Mouse (Mus musculus) adrenal gland, adult (tissue): Measurements from ENCODE around the gene Snrpf.
A peak's percentile ranks its signal among the peaks of the same experiment; 100 is the strongest.

Source experiments
- DNase-seq, 2 experiments: peaks; one replicate each; pipeline ENCODE4 v3.0.0; 2022 to 2023; ENCODE audit warnings: low spot score in 1 of 2; ENCODE audit not compliant: inconsistent age in 2 of 2

Snrpf gene

DNA sequence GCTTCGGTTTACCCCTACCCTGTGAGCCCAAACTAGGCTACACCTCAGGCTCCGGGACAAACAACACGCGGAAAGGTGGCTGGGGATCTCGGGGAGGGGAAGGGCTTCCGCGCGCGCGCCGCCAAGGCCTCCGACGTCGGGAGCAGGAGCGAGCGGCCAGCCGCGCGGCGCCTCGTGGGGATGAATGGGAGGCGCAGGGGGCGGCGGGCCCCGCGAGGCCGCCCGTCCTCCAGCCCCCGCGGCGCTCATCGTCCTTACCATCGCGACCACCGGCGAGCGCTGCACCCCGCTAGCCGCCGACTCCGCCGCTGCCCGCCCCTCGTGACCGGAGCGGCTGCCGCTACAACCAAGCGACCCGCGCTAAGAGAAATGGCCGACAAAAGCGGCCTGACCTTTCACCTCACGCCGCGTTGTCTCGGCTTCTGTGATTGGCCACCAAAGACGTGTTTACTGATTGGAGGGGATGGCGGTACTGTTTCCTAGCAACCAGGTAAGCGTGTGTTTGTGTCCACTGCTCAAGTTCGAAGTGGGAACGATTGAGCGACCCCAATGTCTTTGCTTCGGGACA lies at the start of gene Snrpf:
Gene Snrpf (minus strand): TSS at position 426 of the 568 bp plus-strand sequence.
- peak; percentile 91 to 98 for DNase-seq

DNA sequence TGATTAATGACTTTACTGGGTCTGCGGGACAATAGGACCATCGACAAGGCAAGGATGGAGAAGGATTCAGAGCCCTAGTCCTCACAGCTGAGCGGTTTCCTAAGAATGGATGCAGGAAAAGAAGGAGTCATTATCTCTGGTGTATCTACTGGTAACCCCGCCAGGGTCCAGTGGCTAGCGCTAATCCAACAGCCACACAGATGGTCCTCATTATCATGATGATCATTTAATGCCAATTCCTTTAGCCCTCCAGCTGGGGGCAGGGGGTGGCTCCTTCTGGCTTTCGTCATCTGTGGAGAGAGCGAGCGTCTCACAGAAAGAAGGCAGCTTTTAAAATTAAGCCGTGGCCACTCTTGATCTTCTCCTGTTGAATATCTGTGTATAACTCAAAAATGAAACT lies 46.4 kb upstream of the Snrpf start:
- DNase-seq, result no peak

DNA sequence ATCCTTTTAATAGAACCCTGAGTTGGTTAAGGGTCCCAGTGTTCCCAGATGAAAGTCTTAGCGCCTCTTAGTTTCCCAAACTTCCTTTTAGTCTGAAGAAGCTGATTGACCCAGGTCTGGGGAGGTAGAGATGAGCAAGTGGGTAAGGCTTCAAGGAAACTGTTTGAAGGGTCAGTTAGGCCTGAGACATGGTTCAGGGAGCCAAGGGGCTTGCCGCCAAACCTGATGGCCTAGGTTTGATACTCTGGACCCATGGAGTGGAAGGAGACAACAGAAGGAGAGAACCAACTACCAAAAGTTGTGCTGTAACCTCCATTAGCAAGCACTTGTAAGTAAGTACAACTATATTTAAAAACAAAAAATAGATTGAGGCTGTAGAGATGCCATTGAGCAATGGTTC lies 44.5 kb upstream of the Snrpf start:
- no peak for DNase-seq

DNA sequence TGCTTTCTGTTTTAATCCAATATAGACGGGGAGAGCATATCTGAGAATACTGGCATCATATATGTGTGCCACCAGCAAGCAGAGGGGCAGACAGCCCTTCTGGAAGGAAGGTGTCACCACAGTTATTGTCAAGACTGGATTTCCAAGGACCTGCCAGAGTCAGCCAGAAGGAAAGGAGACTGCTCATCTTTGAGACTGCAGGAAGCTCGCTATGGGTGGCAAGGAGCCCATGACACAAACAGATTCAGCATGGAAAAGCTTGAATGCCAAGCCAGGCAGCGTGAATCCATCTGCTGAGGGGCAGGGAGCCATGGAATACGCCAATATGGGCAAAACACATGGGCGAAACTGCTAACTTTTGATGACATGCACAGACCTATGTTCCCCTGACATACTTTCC lies 44.1 kb upstream of the Snrpf start:
- no peak for DNase-seq

DNA sequence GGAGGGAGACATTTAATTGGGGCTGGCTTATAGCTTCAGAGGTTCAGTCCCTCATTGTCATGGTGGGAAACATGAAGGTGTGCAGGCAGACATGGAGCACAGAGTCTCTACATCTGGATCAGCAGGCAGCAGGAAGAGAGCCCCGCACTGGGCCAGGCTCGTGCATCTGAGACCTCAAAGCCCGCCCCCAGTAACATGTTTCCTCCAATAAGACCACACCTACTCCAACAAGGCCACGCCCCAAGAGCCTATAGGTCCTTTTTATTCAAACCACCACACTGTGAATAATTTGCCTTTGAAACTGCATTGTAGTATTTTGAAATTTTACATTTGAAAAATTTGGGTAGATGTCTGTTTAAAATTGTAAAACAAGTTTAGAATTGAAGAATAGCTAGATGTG lies 42.6 kb upstream of the Snrpf start:
- no peak for DNase-seq

DNA sequence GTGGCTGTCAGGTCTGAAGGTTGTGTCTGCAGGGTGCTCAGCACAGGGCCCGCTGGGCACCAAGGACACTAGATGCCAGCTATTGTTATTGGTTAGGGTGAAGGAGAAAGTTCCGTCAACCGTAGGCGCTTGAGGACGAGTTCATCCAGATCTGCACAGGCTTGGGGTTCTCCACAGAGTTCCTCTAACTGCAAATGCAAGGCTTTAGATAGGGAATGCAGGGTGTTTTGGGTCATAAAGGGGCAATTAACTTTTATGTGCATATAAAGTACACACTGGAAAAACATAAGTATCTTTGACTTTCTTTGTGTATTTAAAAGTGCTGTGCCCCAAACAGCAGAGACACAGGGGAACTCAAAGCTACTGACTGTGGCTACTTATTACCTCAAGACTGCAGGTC lies 40.8 kb upstream of the Snrpf start:
- no peak for DNase-seq

DNA sequence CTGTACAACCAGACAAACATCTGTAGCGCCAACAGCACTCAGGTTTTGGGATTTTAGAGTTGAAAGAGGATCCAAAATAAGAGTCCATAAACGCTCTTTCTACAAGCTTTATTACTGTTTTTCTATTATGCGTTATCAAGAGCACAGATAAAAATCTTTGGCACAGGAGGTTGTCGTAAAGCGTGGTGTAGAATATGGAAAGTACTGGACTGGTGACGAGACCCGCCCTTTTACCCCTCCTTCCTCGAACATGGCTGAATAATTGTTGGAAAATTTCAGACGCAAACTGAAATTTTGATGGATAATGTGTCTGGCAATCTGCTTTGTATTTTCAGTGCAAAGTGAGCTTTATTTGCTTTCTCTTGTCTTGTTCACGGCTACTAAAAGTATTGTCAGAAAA lies 34.6 kb upstream of the Snrpf start:
- DNase-seq, result no peak

DNA sequence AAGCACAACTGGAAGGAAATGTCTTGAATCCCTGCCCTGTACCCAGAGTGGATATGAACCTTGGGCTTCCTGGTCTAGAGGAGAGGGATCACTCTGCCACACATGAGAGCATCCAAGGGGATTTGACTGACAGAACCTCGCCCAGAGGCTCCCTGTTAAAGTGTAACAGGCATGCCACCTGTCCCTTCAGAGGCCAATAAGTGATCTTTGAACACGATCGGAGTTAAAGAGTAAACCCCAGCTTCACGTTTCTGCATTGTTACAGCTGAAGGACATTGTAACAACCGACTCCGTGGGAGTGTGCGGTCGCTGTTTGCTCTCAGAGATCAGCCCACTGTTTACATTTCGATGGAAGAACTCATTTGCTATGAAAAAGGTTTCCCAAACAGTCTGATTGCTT lies 34.2 kb upstream of the Snrpf start:
- DNase-seq, result no peak

DNA sequence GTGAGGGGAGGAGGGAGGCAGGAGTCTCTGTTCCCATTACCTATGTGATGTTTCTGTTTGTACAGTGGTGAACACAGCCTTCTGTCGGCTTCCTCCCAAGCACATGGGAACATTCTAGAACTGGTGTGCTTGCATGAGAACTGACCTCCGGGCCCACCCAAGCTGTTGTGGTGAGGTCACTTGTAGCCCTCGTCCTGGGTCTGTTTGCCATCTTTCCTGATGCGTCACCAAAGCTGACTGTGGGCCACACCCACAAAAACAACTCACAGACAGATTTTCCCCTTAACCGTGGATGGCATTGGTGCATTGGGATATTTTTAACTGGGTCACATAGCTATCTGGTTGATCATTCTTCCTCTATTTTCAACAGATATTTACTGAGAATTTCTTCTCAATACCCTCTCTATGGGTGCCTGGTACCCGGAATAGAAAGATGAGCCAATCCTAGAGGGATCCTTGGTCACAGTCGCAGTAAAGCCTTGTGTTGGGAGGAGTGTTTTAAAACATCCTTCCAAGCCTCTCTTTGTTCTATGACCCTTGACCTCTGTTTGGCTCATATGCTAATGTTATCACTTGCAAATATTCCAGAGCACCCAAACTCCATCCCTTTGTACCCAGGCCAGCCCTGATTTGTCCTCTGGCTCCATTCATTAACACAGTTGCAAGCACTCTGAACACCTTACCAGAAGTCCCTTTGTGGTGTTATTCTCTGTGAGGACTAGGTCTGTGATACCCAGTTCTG lies 31.1 kb upstream of the Snrpf start:
- peak in 1 of 2 experiments; percentile 38 for DNase-seq

DNA sequence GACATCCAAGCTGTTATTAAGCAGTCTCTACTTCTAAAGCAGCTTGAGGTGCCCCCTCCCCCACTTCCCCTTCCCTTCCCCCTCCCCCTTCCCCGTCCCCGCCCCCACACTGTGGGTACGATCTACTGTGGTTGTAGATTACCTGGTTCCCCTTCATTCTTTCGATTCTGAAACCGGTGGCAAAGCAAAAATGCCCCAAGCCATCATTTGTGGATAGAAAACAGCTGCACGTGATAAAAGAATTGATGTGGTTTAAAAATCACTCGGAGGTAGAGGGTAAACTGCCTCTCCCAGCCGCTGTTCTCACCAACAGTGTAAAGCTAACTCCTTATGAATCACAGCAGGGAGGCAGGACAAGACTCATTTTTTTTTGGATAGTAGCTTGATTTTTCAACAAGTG lies 25.3 kb upstream of the Snrpf start:
- no peak for DNase-seq

DNA sequence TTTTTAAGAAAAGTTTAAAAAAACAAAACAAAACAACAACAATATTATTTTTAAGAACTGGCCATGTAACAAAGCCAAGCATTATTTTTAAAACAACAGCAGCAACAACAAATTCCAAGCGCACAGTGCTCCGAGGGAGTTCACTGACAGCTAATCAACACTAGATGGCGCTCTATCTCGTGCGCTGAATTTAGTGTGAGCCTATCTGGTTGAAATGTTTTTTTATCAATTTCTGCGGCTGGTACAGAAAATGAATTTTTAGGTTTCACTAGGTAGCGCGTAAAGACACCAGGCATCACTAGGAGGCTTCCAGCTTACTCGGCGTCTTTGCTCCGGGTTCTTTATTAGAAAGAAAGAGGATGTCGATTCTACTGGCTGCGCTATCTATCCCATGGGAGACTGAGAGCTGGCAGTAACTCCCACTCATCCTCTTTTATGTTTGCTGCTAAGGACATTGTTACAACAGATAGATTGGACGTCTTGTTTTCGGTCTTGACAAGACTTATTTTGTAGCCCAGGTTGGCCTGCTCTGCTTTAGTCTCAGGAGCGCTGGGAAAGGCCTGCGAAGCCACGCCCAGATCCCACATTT lies 22.0 kb upstream of the Snrpf start:
- DNase-seq, result peak; percentile 35 to 70

DNA sequence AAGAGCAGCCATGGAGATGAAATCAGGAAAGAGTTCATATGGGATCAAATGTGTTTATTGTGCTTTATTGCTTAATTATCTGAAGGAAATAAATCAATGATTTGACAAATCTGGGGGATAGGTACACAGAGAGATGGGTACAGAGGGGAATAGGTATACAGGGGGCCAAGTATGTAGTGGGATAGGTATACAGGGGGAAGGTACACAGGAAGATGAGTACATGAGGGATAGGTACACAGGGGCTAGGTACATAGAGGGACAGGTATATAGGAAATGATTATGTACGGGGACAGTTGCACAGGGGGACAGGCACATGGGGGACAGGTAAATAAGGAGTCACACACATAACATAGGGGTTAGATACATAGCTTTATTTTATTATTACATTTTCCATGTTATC lies 21.4 kb upstream of the Snrpf start:
- DNase-seq, result no peak

DNA sequence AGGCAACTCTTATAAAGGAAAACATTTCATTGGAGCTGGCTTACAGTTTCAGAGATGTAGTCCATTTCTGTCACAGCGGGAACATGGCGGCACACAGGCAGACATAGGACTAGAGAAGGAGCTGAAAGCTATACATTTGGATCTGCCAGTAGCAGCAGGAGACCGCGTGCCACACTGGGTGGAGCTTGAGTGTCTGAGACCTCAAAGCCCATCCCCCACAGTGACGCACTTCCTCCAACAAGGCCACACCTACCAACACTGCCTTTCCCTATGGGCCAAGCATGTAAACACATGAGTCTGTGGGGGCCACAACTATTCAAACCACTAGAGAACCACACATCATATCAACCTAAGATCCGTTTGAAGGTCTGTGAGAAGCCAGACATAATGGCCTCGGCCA lies 19.7 kb upstream of the Snrpf start:
- no peak for DNase-seq

DNA sequence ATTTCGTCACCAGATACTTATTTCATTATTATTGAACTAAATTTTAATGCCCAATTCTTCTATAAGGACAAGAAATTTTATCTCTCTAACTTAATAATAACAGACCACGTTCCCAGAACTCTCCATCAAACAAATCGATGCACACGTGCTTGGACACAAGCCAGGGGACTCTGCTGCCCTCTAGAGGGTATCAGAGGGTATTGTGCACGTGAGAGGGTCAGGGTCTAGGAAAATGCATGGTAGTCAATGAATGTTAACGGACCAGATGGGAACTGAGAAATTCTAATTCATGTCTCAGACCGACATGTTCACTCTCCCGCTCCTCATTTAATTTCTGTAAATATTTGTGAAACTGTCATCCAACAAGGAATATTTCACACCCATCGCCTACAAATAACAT lies 18.5 kb upstream of the Snrpf start:
- DNase-seq, result no peak

DNA sequence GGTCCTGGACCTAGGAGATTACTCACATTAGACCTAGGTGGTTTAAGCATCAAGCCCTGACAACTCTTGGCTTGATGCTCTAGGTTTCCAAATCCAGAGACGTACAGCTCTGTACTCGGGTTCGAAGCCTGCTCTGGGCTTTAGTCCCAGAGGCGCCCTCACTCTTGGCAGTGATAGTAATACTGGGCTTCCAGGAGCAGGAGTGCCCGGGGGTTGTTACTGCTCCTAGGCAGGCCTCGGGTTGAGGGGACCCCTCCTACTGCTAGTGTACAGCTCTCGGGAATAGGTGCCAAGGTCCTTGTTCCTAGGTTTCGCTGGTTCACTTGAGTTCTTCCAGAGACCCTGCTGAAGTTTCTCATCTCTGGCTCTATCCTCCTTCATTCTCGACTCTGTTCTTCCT lies 16.8 kb upstream of the Snrpf start:
- no peak for DNase-seq

DNA sequence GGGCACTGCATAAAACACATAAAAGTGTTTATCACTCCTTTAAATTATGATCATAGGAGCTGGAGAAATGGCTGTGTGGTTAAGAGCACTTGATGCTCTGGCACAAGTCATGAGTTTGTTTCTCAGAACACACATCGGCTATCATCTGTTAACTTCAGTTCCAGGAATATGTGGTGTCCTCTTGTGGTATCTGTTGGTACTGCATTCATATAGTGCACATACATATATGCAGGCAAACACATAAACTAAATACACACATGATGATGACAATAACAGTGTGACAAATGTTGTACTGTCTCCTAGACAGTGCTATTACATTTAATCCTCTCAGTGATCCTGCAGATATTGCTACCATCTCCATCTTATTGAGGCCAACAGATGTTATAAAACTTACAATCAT lies 13.8 kb upstream of the Snrpf start:
- no peak for DNase-seq

DNA sequence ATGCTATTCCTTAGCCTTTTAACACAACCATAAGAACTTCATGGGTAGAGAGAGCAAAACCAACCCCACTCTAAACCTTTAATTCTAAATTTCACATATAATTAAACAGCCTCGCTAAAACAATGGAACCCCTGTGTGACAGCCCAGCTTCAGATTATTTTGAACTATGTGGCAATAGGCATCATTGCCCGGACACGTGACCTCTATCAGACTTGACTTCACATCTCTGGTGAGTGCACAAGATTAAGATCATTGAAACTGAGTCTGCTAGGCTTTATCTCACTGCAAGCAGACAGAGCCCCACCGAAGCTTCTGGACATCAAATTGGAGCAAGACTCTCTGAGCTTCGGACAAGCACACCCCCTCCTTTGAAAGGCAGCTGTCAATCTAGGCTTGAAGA lies 12.8 kb upstream of the Snrpf start:
- DNase-seq, result no peak

DNA sequence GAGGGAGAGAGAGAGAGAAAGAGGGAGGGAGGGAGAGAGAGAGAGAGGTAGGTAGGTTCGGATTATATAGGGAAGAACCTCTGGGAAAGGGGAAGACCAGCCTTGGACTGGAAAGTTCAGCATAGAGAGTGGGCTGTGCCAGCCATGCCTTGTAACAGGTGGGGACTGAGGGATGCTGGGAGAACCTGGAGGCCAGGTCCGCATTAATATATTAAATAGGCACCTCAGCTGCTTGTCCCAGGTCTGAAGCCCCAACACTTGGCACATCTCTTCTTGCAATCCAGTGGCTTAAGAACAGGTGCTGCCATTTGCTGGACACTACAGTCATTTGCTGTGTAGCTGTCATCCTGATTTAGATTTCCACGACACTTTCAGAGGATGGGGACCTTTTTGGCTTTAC lies 7.1 kb upstream of the Snrpf start:
- no peak for DNase-seq

DNA sequence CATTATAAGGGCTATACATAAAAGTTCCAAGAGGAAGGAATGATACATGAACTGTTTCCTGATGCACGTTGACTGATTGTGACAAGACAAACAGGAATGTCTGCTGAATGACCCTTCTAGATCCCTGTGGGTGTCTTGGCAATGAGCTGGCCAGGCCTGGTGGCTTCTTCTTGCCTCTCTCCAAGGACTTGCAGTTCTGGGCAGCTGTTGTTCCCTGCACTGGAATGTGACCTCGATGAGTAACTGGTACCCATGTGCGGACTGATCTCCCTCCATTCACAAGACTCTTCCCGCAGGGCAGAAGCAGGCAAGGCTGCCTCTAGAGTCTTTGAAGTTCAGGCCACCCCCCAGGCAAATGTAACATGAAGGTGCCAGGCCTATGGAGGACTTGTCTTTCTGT lies 6.3 kb upstream of the Snrpf start:
- DNase-seq, result peak; percentile 82 to 85

DNA sequence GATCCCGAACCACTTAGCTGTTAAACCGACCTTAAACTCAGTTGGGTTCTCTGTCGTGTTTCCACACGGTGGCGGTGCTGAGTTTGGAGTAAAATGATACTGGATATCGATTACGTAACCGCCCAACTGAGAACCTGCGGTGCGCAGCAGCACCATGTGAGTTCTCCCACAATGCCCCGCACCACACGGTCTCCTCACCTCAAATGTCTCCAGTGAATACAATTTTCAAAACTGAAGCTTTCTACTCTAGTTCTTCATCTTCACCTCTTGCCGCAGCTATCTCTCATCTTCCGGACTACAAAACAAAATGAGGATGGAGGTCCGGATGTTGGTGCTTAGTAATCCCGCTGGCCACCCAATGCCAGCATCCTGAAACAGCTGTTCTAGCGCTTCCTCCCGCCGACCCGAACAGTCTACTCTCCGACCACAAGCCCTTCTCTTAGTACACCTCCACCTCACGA lies 4.5 kb upstream of the Snrpf start:
- peak; percentile 85 to 95 for DNase-seq

DNA sequence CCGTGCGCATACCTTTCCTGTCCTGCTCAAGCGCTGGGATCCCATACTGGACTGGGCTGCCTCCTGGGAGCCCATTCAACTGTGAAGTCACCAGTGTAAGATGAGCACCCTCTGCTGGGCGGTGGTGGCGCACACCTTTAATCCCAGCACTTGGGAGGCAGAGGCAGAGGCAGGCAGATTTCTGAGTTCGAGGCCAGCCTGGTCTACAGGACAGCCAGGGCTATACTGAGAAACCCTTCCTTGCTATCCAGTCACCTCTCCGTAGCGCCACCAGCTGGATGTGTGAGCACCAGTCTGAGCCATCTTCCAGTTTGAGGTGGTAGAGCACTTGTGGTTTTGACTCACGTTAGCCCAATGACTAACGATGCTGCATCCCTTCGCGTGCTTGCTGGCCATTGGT lies 3.0 kb upstream of the Snrpf start:
- DNase-seq, result peak; percentile 28 to 53

DNA sequence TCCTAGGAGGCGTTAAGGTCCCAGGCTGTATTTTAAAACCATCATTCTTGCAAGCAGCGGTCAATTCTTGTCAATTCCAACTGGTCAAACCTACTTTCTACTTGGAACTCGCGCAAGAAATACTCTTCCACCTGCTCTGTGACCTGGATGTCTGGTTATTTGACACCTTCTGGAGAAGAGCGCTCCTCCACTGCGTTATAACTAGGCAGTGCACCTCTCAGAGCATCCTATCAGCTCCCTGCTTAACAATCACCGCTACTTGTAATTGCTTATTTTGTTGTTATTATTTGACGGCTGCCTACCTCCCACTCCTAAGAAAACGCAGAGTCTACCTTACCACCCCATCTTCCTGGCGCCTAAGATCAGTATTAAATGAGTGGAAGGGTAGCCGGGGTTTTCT lies 710 bp downstream of the Snrpf start:
- no peak for DNase-seq
